Mouse (Mus musculus): Measurements from ENCODE around the gene Gm10964. TPM values are rescaled to one million over a fixed set of nuclear protein-coding genes. Genes with fewer than 3 reads are reported as not detected.
A peak's percentile ranks its signal among the peaks of the same experiment; 100 is the strongest.

Gene Gm10964
- polyA plus RNA-seq, 1 experiment = not detected

DNA sequence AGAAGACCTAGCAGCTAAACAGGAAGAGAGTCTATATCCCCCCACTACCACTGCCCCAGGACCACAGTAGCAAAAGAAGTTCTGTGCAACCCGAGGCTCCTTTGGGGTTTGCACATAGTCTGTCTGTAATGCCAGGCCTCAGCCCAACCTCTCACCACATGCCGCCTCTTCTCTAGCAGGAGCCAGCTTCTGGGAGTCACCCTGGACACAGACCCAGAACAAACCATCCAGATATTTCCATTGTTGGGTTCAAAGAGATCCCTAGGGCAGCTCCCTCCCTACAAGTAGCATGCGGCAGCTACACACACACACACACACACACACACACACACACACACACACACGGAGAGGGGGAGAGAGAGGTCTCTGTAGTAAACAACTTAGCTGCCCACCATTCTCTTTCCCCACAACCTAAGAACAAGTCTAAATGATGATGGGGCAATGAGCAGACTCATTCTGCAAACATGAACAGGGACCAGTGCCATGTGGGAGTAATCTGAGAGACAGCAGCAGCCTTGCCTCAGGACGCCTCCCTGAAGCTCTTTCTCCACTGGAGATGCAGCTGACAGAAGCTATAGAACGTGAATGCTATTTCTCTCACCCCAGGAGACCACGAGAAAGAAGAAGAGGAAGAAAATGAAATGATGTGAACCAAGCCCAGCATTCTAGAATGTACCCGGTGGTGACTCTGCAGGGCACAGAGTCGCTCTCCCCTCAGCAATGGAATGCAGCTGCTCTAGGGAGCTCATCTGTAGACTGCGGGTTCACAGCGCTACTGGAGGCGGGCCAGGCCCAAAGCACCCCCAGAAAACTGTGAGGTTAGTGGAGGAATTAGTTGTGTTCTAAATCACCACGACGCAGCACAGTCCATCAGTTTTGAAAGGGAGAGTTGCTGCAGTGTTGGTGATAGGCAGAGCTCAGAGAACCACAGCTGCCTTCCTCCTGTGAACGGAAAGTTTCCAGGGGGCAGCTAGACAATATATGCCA lies 22.1 kb upstream of the Gm10964 start:
- Histone ChIP-seq H3K9ac (ENCODE audit: low read depth, poor library complexity, severe bottlenecking) (no peak overlapping the region), H3K27me3 (ENCODE audit: control insufficient read depth, insufficient read depth, low read length, poor library complexity, severe bottlenecking) (no peaks in the 10 kb centered on the region), H3K4me1 (ENCODE audit: control insufficient read depth, insufficient read depth, low read length) (no peaks in the 10 kb centered on the region), H3K9me3 (replicated peaks; ENCODE audit: control insufficient read depth, insufficient read depth, low read length, poor library complexity, severe bottlenecking) (no peaks in the 10 kb centered on the region), H3K4me3 (ENCODE audit: low read depth, low read length) (no peak overlapping the region), H3K36me3 (ENCODE audit: control insufficient read depth, insufficient read depth, low read length, poor library complexity, severe bottlenecking) (no peaks in the 10 kb centered on the region), H3K27ac (ENCODE audit: insufficient read depth, low read length) (no peak overlapping the region)
- TF ChIP-seq EP300 (IDR thresholded peaks at IDR 0.05; ENCODE audit: insufficient read depth, low read depth, low read length) (no peak), POLR2A (IDR thresholded peaks at IDR 0.05; ENCODE audit: insufficient read depth, low read length) (no peak), CTCF (IDR thresholded peaks at IDR 0.05; ENCODE audit: low read depth, low read length) (no peak)

GRCm38 (mm10) chr3:103718728-103719127 lies 20.4 kb upstream of the Gm10964 start:
- no peak for TF ChIP-seq CTCF (IDR thresholded peaks at IDR 0.05; ENCODE audit: low read depth, low read length)
- TF ChIP-seq EP300 (IDR thresholded peaks at IDR 0.05; ENCODE audit: insufficient read depth, low read depth, low read length) = no peak
- TF ChIP-seq POLR2A (IDR thresholded peaks at IDR 0.05; ENCODE audit: insufficient read depth, low read length) = no peak
- Histone ChIP-seq H3K4me1 (ENCODE audit: control insufficient read depth, insufficient read depth, low read length) (no peaks in the 10 kb centered on the region), H3K9ac (ENCODE audit: low read depth, poor library complexity, severe bottlenecking) (no peak overlapping the region), H3K36me3 (ENCODE audit: control insufficient read depth, insufficient read depth, low read length, poor library complexity, severe bottlenecking) (no peaks in the 10 kb centered on the region), H3K27ac (ENCODE audit: insufficient read depth, low read length) (no peak overlapping the region), H3K4me3 (ENCODE audit: low read depth, low read length) (no peak overlapping the region), H3K27me3 (ENCODE audit: control insufficient read depth, insufficient read depth, low read length, poor library complexity, severe bottlenecking) (no peaks in the 10 kb centered on the region), H3K9me3 (replicated peaks; ENCODE audit: control insufficient read depth, insufficient read depth, low read length, poor library complexity, severe bottlenecking) (no peaks in the 10 kb centered on the region)

DNA sequence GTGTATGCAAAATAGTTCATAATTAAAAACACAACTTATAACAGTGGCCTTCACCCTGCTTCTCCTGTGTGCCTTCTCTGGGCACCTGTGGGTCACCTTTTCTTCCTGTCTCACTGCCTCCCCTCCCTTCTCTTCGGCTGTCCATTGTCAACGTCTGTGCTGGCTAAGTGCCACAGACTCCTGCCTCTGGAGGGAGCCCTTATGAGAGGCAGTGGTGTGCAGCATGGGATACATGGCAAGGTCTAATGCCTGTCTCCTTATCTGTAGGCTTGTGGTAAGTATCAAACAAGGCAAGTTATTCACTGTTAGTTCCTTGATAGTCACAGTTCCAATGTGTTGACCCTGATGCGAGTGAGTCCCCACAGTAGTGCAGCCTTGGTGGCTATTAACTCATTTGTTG lies 15.0 kb upstream of the Gm10964 start:
- Histone ChIP-seq H3K27me3 (ENCODE audit: control insufficient read depth, insufficient read depth, low read length, poor library complexity, severe bottlenecking) (no peaks in the 10 kb centered on the region), H3K4me1 (ENCODE audit: control insufficient read depth, insufficient read depth, low read length) (no peaks in the 10 kb centered on the region), H3K27ac (ENCODE audit: insufficient read depth, low read length) (no peak overlapping the region), H3K36me3 (ENCODE audit: control insufficient read depth, insufficient read depth, low read length, poor library complexity, severe bottlenecking) (no peaks in the 10 kb centered on the region), H3K4me3 (ENCODE audit: low read depth, low read length) (no peak overlapping the region), H3K9ac (ENCODE audit: low read depth, poor library complexity, severe bottlenecking) (no peak overlapping the region), H3K9me3 (replicated peaks; ENCODE audit: control insufficient read depth, insufficient read depth, low read length, poor library complexity, severe bottlenecking) (no peaks in the 10 kb centered on the region)
- TF ChIP-seq CTCF (IDR thresholded peaks at IDR 0.05; ENCODE audit: low read depth, low read length) (peak; percentile 7), EP300 (IDR thresholded peaks at IDR 0.05; ENCODE audit: insufficient read depth, low read depth, low read length) (no peak)

DNA sequence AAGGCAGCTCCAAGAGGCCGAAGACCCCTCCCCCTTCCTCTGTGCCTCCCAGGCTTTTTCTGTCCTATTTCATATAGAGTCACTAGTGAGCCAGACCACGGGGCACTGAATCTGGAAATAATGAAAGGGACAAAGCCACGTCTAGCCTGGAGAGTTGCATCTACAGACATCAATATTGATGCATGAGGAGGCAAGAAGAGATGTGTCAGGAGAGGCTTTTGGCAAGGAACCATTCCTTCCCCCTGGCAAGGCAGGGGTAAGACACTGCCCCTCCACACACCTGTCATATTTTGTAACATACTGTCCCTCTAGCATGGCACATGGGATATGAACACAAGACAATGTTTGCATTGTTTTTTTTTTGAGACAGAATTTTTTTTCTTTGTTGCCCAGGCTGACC lies 12.5 kb upstream of the Gm10964 start:
- no peak overlapping the region for H3K27ac ChIP-seq (ENCODE audit: insufficient read depth, low read length)
- H3K9me3 ChIP-seq (replicated peaks; ENCODE audit: control insufficient read depth, insufficient read depth, low read length, poor library complexity, severe bottlenecking) = no peaks in the 10 kb centered on the region
- H3K9ac ChIP-seq (ENCODE audit: low read depth, poor library complexity, severe bottlenecking) = no peak overlapping the region
- H3K27me3 ChIP-seq (ENCODE audit: control insufficient read depth, insufficient read depth, low read length, poor library complexity, severe bottlenecking) = no peaks in the 10 kb centered on the region
- no peak overlapping the region for H3K4me3 ChIP-seq (ENCODE audit: low read depth, low read length)
- no peaks in the 10 kb centered on the region for H3K4me1 ChIP-seq (ENCODE audit: control insufficient read depth, insufficient read depth, low read length)
- no peaks in the 10 kb centered on the region for H3K36me3 ChIP-seq (ENCODE audit: control insufficient read depth, insufficient read depth, low read length, poor library complexity, severe bottlenecking)
- no peak for TF ChIP-seq POLR2A (IDR thresholded peaks at IDR 0.05; ENCODE audit: insufficient read depth, low read length)
- TF ChIP-seq CTCF (IDR thresholded peaks at IDR 0.05; ENCODE audit: low read depth, low read length) = no peak
- TF ChIP-seq EP300 (IDR thresholded peaks at IDR 0.05; ENCODE audit: insufficient read depth, low read depth, low read length) = no peak

- TF ChIP-seq EP300 (IDR thresholded peaks at IDR 0.05; ENCODE audit: insufficient read depth, low read depth, low read length) = no peak
- no peak for TF ChIP-seq CTCF (IDR thresholded peaks at IDR 0.05; ENCODE audit: low read depth, low read length)
- TF ChIP-seq POLR2A (IDR thresholded peaks at IDR 0.05; ENCODE audit: insufficient read depth, low read length) = no peak
- Histone ChIP-seq H3K36me3 (ENCODE audit: control insufficient read depth, insufficient read depth, low read length, poor library complexity, severe bottlenecking) (no peaks in the 10 kb centered on the region), H3K9me3 (replicated peaks; ENCODE audit: control insufficient read depth, insufficient read depth, low read length, poor library complexity, severe bottlenecking) (no peaks in the 10 kb centered on the region), H3K27ac (ENCODE audit: insufficient read depth, low read length) (no peak overlapping the region), H3K4me1 (ENCODE audit: control insufficient read depth, insufficient read depth, low read length) (no peaks in the 10 kb centered on the region), H3K27me3 (ENCODE audit: control insufficient read depth, insufficient read depth, low read length, poor library complexity, severe bottlenecking) (no peaks in the 10 kb centered on the region), H3K9ac (ENCODE audit: low read depth, poor library complexity, severe bottlenecking) (no peak overlapping the region), H3K4me3 (ENCODE audit: low read depth, low read length) (no peak overlapping the region)
These were observed 11.3 kb upstream of the Gm10964 start for GRCm38 (mm10) chr3:103727813-103728326.

DNA sequence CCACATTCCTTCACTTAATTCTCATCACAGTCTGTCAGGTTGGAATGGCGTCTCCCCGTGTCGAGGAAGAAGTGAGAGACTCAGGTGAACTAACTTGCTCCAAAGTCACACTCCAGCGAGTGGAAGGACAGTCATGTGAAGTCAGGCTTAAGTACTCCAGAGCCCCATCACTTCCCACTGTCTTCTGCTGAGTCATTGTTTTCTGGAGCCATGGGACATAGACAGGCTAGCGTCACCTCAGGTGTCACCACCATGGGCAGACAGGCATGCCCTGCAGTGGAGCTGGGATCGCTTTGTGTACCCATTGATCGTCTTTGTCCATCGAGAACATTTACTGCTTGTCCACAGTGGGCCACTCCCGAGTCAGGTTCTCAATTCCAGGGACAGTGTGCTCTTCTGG lies 9.3 kb upstream of the Gm10964 start:
- no peak for TF ChIP-seq EP300 (IDR thresholded peaks at IDR 0.05; ENCODE audit: insufficient read depth, low read depth, low read length)
- no peak for TF ChIP-seq POLR2A (IDR thresholded peaks at IDR 0.05; ENCODE audit: insufficient read depth, low read length)
- TF ChIP-seq CTCF (IDR thresholded peaks at IDR 0.05; ENCODE audit: low read depth, low read length) = no peak
- H3K9ac ChIP-seq (ENCODE audit: low read depth, poor library complexity, severe bottlenecking) = no peak overlapping the region
- no peak overlapping the region for H3K4me3 ChIP-seq (ENCODE audit: low read depth, low read length)
- no peak overlapping the region for H3K27ac ChIP-seq (ENCODE audit: insufficient read depth, low read length)
- no peaks in the 10 kb centered on the region for H3K9me3 ChIP-seq (replicated peaks; ENCODE audit: control insufficient read depth, insufficient read depth, low read length, poor library complexity, severe bottlenecking)
- no peaks in the 10 kb centered on the region for H3K4me1 ChIP-seq (ENCODE audit: control insufficient read depth, insufficient read depth, low read length)
- no peaks in the 10 kb centered on the region for H3K36me3 ChIP-seq (ENCODE audit: control insufficient read depth, insufficient read depth, low read length, poor library complexity, severe bottlenecking)
- no peaks in the 10 kb centered on the region for H3K27me3 ChIP-seq (ENCODE audit: control insufficient read depth, insufficient read depth, low read length, poor library complexity, severe bottlenecking)

Measured in ES-Bruce4 (cell line).